Mouse (Mus musculus) midbrain, embryonic 14.5 days (tissue): ENCODE results near the gene Slc26a9. TPM values are rescaled to one million over a fixed set of nuclear protein-coding genes. Genes with fewer than 3 reads are reported as not detected.

Source experiments
- ATAC-seq: fragments of 200-750 bp; cut with Nextera tagmentation; 2 replicates; pipeline ENCODE4 v1.8.0; 2017; ENCODE audit warnings: moderate number of reproducible peaks, moderate library complexity; ENCODE audit not compliant: low FRiP score, low TSS enrichment
- DNase-seq: peaks from one replicate; pipeline ENCODE4 v3.0.0-alpha.2; 2015
- H3K27ac ChIP-seq: fragments of 300-500 bp; sonication (generic); replicated peaks from 2 replicates; pipeline ENCODE4 v1.5.1; 2014; ENCODE audit warnings: mild to moderate bottlenecking, low read depth, low read length, moderate library complexity
- H3K27me3 ChIP-seq: fragments of 300-500 bp; sonication (generic); 2 replicates; pipeline ENCODE4 v1.6.1; 2014; ENCODE audit warnings: low read length, control low read depth, mixed read lengths; ENCODE audit not compliant: control insufficient read depth, insufficient read depth
- H3K36me3 ChIP-seq: fragments of 300-500 bp; sonication (generic); 2 replicates; pipeline ENCODE4 v1.6.1; 2014; ENCODE audit warnings: low read length, control low read depth; ENCODE audit not compliant: control insufficient read depth, insufficient read depth
- H3K4me1 ChIP-seq: fragments of 300-500 bp; sonication (generic); 2 replicates; pipeline ENCODE4 v1.6.1; 2014; ENCODE audit warnings: mild to moderate bottlenecking, antibody characterized with exemption, low read length, control low read depth; ENCODE audit not compliant: control insufficient read depth, insufficient read depth
- H3K4me2 ChIP-seq: fragments of 300-500 bp; sonication (generic); 2 replicates; pipeline ENCODE4 v1.6.1; 2014; ENCODE audit warnings: mild to moderate bottlenecking, low read length, moderate library complexity
- H3K4me3 ChIP-seq: fragments of 300-500 bp; sonication (generic); replicated peaks from 2 replicates; pipeline ENCODE4 v1.5.1; 2014; ENCODE audit warnings: low read depth, low read length
- H3K9ac ChIP-seq: fragments of 300-500 bp; sonication (generic); replicated peaks from 2 replicates; pipeline ENCODE4 v1.6.1; 2014; ENCODE audit warnings: mild to moderate bottlenecking, low read length, moderate library complexity
- H3K9me3 ChIP-seq: fragments of 300-500 bp; sonication (generic); 2 replicates; pipeline ENCODE4 v1.6.1; 2016; ENCODE audit warnings: low read length, control low read depth, mixed read lengths; ENCODE audit not compliant: control insufficient read depth
- WGBS: fragments of 180-500 bp; shearing (Covaris S2); extraction: QIAGEN DNeasy Blood & Tissue Kit; methylation state at CpG from one replicate; pipeline ENCODE4 v1.1.7; 2014; 5-methylcytosine and 5-hydroxymethylcytosine counted together
- polyA plus RNA-seq: library from polyadenylated mRNA; unstranded; fragments of >200 nt; fragmentation: Nextera tagmentation; extraction: Ambion mirVana; gene quantifications from 2 replicates; pipeline ENCODE4 v1.2.1, GENCODE M21; 2014

Gene Slc26a9
- polyA plus RNA-seq, 1 experiment from 2014 or later, result 0.04 TPM

- no peak overlapping the region for H3K9ac ChIP-seq
- no peak overlapping the region for H3K4me3 ChIP-seq
- H3K9me3 ChIP-seq, result no peaks in the 10 kb centered on the region
- no peak overlapping the region for H3K27ac ChIP-seq
- no peaks in the 10 kb centered on the region for H3K27me3 ChIP-seq
- H3K36me3 ChIP-seq, result no peaks in the 10 kb centered on the region
- no peaks in the 10 kb centered on the region; the same call in 1 of the 2 replicates for H3K4me1 ChIP-seq
- no peak overlapping the region for H3K4me2 ChIP-seq
- DNase-seq (no peak), ATAC-seq (no peak)
- WGBS, result 28% methylated on average over 7 of the region's 7 CpGs
Measured at GRCm38 (mm10) chr1:131758796-131759195, 15.0 kb downstream of the Slc26a9 start.

- Histone ChIP-seq H3K4me3 (no peak overlapping the region), H3K27me3 (no peaks in the 10 kb centered on the region), H3K36me3 (no peaks in the 10 kb centered on the region), H3K9ac (no peak overlapping the region), H3K4me2 (no peak overlapping the region), H3K27ac (no peak overlapping the region), H3K9me3 (no peaks in the 10 kb centered on the region), H3K4me1 (no peaks in the 10 kb centered on the region; the same call in 1 of the 2 replicates)
- WGBS, result 70% methylated on average over 9 of the region's 9 CpGs
- DNase-seq (no peak), ATAC-seq (no peak)
Measured at GRCm38 (mm10) chr1:131759667-131760427, 16.0 kb downstream of the Slc26a9 start.

- Histone ChIP-seq H3K4me1 (no peaks in the 10 kb centered on the region; the same call in 1 of the 2 replicates), H3K9ac (no peak overlapping the region), H3K4me3 (no peak overlapping the region), H3K9me3 (no peaks in the 10 kb centered on the region), H3K27ac (no peak overlapping the region), H3K36me3 (no peaks in the 10 kb centered on the region), H3K4me2 (no peak overlapping the region), H3K27me3 (no peaks in the 10 kb centered on the region)
- 89% methylated on average over 3 of the region's 3 CpGs for WGBS
- DNase-seq (no peak), ATAC-seq (no peak)
Measured at GRCm38 (mm10) chr1:131760428-131760820, 16.6 kb downstream of the Slc26a9 start.

GRCm38 (mm10) chr1:131761079-131761831 is 17.4 kb downstream of the Slc26a9 start:
- DNase-seq (no peak), ATAC-seq (no peak)
- Histone ChIP-seq H3K9ac (no peak overlapping the region), H3K4me1 (no peaks in the 10 kb centered on the region; the same call in 1 of the 2 replicates), H3K27ac (no peak overlapping the region), H3K4me2 (no peak overlapping the region), H3K36me3 (no peaks in the 10 kb centered on the region), H3K9me3 (no peaks in the 10 kb centered on the region), H3K4me3 (no peak overlapping the region), H3K27me3 (no peaks in the 10 kb centered on the region)
- WGBS, result 90% methylated on average over 13 of the region's 13 CpGs

GRCm38 (mm10) chr1:131763683-131764082 is 19.9 kb downstream of the Slc26a9 start:
- 58% methylated on average over 9 of the region's 9 CpGs for WGBS
- Histone ChIP-seq H3K27ac (no peak overlapping the region), H3K4me3 (no peak overlapping the region), H3K4me2 (no peak overlapping the region), H3K27me3 (no peaks in the 10 kb centered on the region), H3K4me1 (no peaks in the 10 kb centered on the region; the same call in 1 of the 2 replicates), H3K9ac (no peak overlapping the region), H3K9me3 (no peaks in the 10 kb centered on the region), H3K36me3 (no peaks in the 10 kb centered on the region)
- ATAC-seq (no peak), DNase-seq (no peak)

- Histone ChIP-seq H3K4me3 (no peak overlapping the region), H3K36me3 (no peaks in the 10 kb centered on the region), H3K4me2 (no peak overlapping the region), H3K9ac (no peak overlapping the region), H3K9me3 (no peaks in the 10 kb centered on the region), H3K27ac (no peak overlapping the region), H3K27me3 (no peaks in the 10 kb centered on the region), H3K4me1 (no peaks in the 10 kb centered on the region)
- DNase-seq (no peak), ATAC-seq (no peak)
- 62% methylated on average over 8 of the region's 8 CpGs for WGBS
Measured at GRCm38 (mm10) chr1:131764581-131765338, 20.9 kb downstream of the Slc26a9 start.

- no peaks in the 10 kb centered on the region for H3K27me3 ChIP-seq
- H3K4me1 ChIP-seq, result no peaks in the 10 kb centered on the region
- no peak overlapping the region for H3K27ac ChIP-seq
- DNase-seq (peak; percentile 86), ATAC-seq (peak; percentile 67)
- H3K36me3 ChIP-seq, result no peaks in the 10 kb centered on the region
- no peak overlapping the region for H3K9ac ChIP-seq
- H3K4me2 ChIP-seq, result no peak overlapping the region; the same call in 1 of the 2 replicates
- H3K9me3 ChIP-seq, result no peaks in the 10 kb centered on the region
- 14% methylated on average over 11 of the region's 11 CpGs for WGBS
- no peak overlapping the region for H3K4me3 ChIP-seq
Measured at GRCm38 (mm10) chr1:131765357-131766001, 21.7 kb downstream of the Slc26a9 start.

- H3K4me1 ChIP-seq, result no peaks in the 10 kb centered on the region
- H3K4me2 ChIP-seq, result no peak overlapping the region
- H3K27me3 ChIP-seq, result no peaks in the 10 kb centered on the region
- no peak overlapping the region for H3K4me3 ChIP-seq
- no peak for DNase-seq
- H3K9me3 ChIP-seq, result no peaks in the 10 kb centered on the region
- H3K36me3 ChIP-seq, result no peaks in the 10 kb centered on the region
- no peak for ATAC-seq
- no peak overlapping the region for H3K9ac ChIP-seq
- 85% methylated on average over 3 of the region's 3 CpGs for WGBS
- no peak overlapping the region for H3K27ac ChIP-seq
Measured at GRCm38 (mm10) chr1:131769296-131769695, 25.5 kb downstream of the Slc26a9 start.
